Mouse (Mus musculus) liver, adult 2 months (tissue): ENCODE results near the gene Sh3gl2. TPM values are rescaled to one million over a fixed set of nuclear protein-coding genes. Genes with fewer than 3 reads are reported as not detected.

Experiments used
- DNase-seq: peaks from one replicate; pipeline ENCODE4 v3.0.0-alpha.2; 2011; ENCODE audit warnings: low read depth, low spot score; ENCODE audit errors: extremely low read depth
- H3K27ac ChIP-seq: fragments of 200-500 bp; replicated peaks from 2 replicates; pipeline ENCODE4 v1.5.1; 2012; ENCODE audit warnings: low read depth, mild to moderate bottlenecking, control low read depth, inconsistent platforms, low read length; ENCODE audit not compliant: insufficient read depth
- H3K27me3 ChIP-seq: fragments of 200-500 bp; 2 replicates; pipeline ENCODE4 v1.6.1; 2012; ENCODE audit warnings: mild to moderate bottlenecking, moderate library complexity, low read length, inconsistent platforms; ENCODE audit not compliant: control insufficient read depth, insufficient read depth
- H3K36me3 ChIP-seq: fragments of 200-500 bp; 2 replicates; pipeline ENCODE4 v1.6.1; 2012; ENCODE audit warnings: low read length, inconsistent platforms; ENCODE audit not compliant: control insufficient read depth, insufficient read depth
- H3K4me1 ChIP-seq: fragments of 200-500 bp; 2 replicates; pipeline ENCODE4 v1.6.1; 2011; ENCODE audit warnings: low read length; ENCODE audit not compliant: control insufficient read depth, insufficient read depth
- H3K4me3 ChIP-seq: fragments of 200-500 bp; 2 replicates; pipeline ENCODE4 v1.5.1; 2011; ENCODE audit warnings: low read depth, mild to moderate bottlenecking, control low read depth, low read length, moderate library complexity; ENCODE audit not compliant: insufficient read depth
- H3K79me2 ChIP-seq: fragments of 200-500 bp; 2 replicates; pipeline ENCODE4 v1.6.1; 2012; ENCODE audit warnings: inconsistent platforms, mild to moderate bottlenecking, low read length, moderate library complexity; ENCODE audit not compliant: control insufficient read depth, insufficient read depth
- H3K9ac ChIP-seq: fragments of 200-500 bp; 2 replicates; pipeline ENCODE4 v1.6.1; 2012; ENCODE audit warnings: low read depth, mild to moderate bottlenecking, control low read depth, inconsistent platforms, low read length
- CTCF ChIP-seq: fragments of 200-500 bp; IDR thresholded peaks from 2 replicates; pipeline ENCODE4 v1.5.1; 2011; ENCODE audit warnings: low read depth, low read length, control low read depth
- POLR2A ChIP-seq: fragments of 200-500 bp; IDR thresholded peaks from 2 replicates; pipeline ENCODE4 v1.6.1; 2011; ENCODE audit warnings: low read length, control low read depth; ENCODE audit not compliant: insufficient read depth; ENCODE audit errors: extremely low read depth
- WGBS: fragments of 180-500 bp; shearing (Covaris S2); methylation state at CpG from one replicate; pipeline ENCODE4 v1.1.7; 2018; 5-methylcytosine and 5-hydroxymethylcytosine counted together
- polyA plus RNA-seq: library from polyadenylated mRNA; depleted of rRNA; stranded (reverse); fragments of >200 nt; gene quantifications from 2 replicates; pipeline ENCODE4 v1.2.3, GENCODE M21; 2012
- total RNA-seq: library from RNA; depleted of rRNA; stranded (reverse); fragments of >200 nt; gene quantifications from 2 replicates; pipeline ENCODE4 v1.2.3, GENCODE M21; 2014

Sh3gl2 gene
- total and polyA plus RNA-seq, 2 experiments = 0.09 TPM; not detected in 1

DNA sequence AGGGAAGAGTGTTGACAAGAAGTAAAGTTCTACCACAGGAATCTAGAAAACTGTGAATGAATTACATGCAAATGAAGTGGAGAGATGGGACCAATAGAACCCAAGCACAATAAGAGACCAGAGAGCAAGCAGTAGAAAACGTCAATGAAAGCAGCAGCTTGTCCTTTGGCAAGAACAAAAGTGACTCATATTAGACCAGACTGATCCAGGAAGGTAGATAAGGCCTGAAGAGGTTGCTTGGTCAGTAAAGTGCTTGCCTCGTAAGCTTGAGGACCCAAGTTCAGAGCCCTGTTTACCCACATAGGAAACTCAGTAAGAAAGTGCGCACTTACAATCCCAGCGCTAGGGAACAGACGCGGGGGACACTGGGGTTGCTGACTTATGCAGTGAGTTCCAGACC lies 215.5 kb downstream of the Sh3gl2 start:
- TF ChIP-seq POLR2A (no peak), CTCF (no peak)
- H3K27ac ChIP-seq = no peak overlapping the region
- no peaks in the 10 kb centered on the region for H3K4me1 ChIP-seq
- no peaks in the 10 kb centered on the region for H3K36me3 ChIP-seq
- no peak overlapping the region for H3K9ac ChIP-seq
- H3K27me3 ChIP-seq = no peaks in the 10 kb centered on the region
- no peaks in the 10 kb centered on the region for H3K79me2 ChIP-seq
- WGBS = 77% methylated on average over 6 of the region's 6 CpGs
- H3K4me3 ChIP-seq = no peak overlapping the region
- no peak for DNase-seq

- no peaks in the 10 kb centered on the region for H3K79me2 ChIP-seq
- no peak for DNase-seq
- no peak overlapping the region for H3K27ac ChIP-seq
- H3K27me3 ChIP-seq = no peaks in the 10 kb centered on the region
- H3K9ac ChIP-seq = no peak overlapping the region
- 76% methylated on average over 4 of the region's 4 CpGs for WGBS
- H3K36me3 ChIP-seq = no peaks in the 10 kb centered on the region
- H3K4me3 ChIP-seq = no peak overlapping the region
- no peak for TF ChIP-seq POLR2A
- no peak for TF ChIP-seq CTCF
- H3K4me1 ChIP-seq = no peaks in the 10 kb centered on the region
These were observed 221.3 kb downstream of the Sh3gl2 start for GRCm38 (mm10) chr4:85426211-85426610.

GRCm38 (mm10) chr4:85432786-85433185 lies 227.9 kb downstream of the Sh3gl2 start:
- WGBS = 82% methylated on average over 4 of the region's 4 CpGs
- H3K79me2 ChIP-seq = no peaks in the 10 kb centered on the region
- H3K36me3 ChIP-seq = no peaks in the 10 kb centered on the region
- H3K4me1 ChIP-seq = no peaks in the 10 kb centered on the region
- no peak overlapping the region for H3K4me3 ChIP-seq
- H3K9ac ChIP-seq = no peak overlapping the region
- TF ChIP-seq POLR2A = no peak
- no peak for DNase-seq
- H3K27me3 ChIP-seq = no peaks in the 10 kb centered on the region
- H3K27ac ChIP-seq = no peak overlapping the region

- no peak overlapping the region for H3K9ac ChIP-seq
- no peak overlapping the region for H3K27ac ChIP-seq
- no peaks in the 10 kb centered on the region for H3K27me3 ChIP-seq
- TF ChIP-seq CTCF (no peak), POLR2A (no peak)
- H3K4me3 ChIP-seq = no peak overlapping the region
- DNase-seq = no peak
- 67% methylated on average over 8 of the region's 8 CpGs for WGBS
- H3K79me2 ChIP-seq = no peaks in the 10 kb centered on the region
- no peaks in the 10 kb centered on the region for H3K4me1 ChIP-seq
- H3K36me3 ChIP-seq = no peaks in the 10 kb centered on the region
These were observed 229.8 kb downstream of the Sh3gl2 start for GRCm38 (mm10) chr4:85434734-85435133.

DNA sequence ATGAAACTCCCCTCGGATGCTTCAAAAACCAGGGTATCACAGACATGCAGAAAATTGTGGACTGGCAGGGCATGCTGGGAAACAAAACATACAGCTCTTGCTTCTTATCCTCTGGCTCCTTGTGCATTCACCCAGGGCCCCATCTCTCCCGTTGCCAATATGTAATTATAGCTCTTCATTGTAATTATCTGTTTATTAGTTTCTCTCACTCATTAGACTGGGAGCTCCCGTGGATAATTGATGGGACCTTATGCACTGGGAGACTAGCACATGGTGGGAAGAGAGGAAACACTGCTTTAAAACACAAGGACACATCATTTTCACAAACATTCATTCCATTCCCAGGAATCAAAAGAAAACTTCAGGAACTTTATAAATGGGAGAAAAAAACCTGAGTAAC lies 233.9 kb downstream of the Sh3gl2 start:
- no peak overlapping the region for H3K4me3 ChIP-seq
- no peaks in the 10 kb centered on the region for H3K79me2 ChIP-seq
- no peak overlapping the region for H3K9ac ChIP-seq
- 69% methylated on average over 3 of the region's 3 CpGs for WGBS
- no peaks in the 10 kb centered on the region for H3K4me1 ChIP-seq
- TF ChIP-seq POLR2A (no peak), CTCF (no peak)
- H3K27ac ChIP-seq = no peak overlapping the region
- no peak for DNase-seq
- H3K27me3 ChIP-seq = no peaks in the 10 kb centered on the region
- H3K36me3 ChIP-seq = no peaks in the 10 kb centered on the region

- Histone ChIP-seq H3K4me3 (no peak overlapping the region), H3K27ac (no peak overlapping the region), H3K4me1 (no peaks in the 10 kb centered on the region), H3K27me3 (no peaks in the 10 kb centered on the region), H3K79me2 (no peaks in the 10 kb centered on the region), H3K36me3 (no peaks in the 10 kb centered on the region), H3K9ac (no peak overlapping the region)
- no peak for DNase-seq
- TF ChIP-seq POLR2A (no peak), CTCF (no peak)
- WGBS = 92% methylated on average over 6 of the region's 6 CpGs
These were observed 278.7 kb downstream of the Sh3gl2 start for GRCm38 (mm10) chr4:85483586-85483985.
